Mouse (Mus musculus): ENCODE measurements around the gene Heg1.

Heg1 gene

DNA sequence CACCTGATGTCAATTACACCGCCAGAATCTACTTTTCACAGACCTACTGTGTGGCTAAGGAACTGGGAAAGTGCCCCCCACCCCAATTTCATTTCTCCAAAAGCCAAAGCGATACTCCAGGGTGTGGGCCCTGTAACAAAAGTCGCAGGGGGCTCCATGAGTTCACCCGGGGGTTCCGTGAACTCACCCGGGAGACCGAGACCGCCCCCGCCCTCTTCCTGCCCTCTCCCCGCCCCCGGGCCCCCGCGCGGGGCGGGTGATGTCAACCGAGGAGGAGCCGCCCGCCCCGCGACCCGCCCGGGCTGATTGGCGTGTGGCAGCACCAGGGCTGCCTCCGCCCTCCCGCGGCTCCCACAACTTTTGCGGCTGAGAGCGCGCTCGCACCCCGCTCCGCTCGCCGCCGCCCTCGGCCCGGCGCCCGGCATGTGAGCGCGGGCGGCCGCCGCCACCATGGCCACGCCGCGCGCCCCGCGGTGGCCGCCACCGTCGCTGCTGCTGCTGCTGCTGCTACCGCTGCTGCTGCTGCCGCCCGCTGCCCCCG is at the start of gene Heg1:
Gene Heg1 (plus strand): TSS at position 209 of the 541 bp plus-strand sequence.
- DNase-seq: peak; percentile 89

DNA sequence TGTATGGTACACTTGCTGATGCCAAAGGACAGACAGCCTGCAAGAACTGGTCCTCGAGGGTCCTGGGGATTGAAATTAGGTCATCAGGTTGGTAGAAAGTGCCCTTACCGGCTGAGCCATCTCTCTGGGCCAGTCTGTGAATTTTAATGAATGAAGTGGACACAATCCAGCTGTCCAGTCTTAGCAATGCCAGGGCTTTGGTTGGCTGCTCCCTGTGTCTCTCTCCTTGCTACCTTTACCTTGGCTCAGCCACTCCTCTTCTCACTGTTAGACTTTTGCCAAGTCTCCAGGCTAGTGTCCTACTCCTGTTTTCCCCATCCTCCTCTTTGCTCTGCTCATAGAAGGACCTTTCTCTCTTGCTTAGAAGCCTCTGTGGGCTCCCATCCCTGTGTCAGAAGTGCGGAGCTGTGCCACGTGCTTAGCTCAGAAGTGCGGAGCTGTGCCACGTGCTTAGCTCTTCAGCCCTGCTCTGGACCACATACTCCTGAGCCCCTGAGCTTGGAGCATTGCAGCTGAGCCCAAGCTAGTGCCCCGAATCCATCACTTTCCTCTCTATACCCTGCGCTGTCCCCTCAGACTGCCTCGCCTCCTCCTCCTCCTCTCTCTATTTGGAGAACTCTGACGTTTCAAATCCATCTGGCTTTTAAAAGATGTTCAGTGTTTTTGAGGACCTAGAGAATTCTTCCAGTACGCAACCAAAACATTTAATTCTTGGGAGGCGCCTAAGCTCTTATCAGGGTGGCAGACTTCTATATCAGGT is 48.2 kb upstream of the Heg1 start:
- DNase-seq: no peak

- no peak for DNase-seq
These were observed 42.4 kb upstream of the Heg1 start for GRCm38 (mm10) chr16:33641779-33642178.

- no peak for DNase-seq
These were observed 31.1 kb upstream of the Heg1 start for GRCm38 (mm10) chr16:33653116-33653515.

GRCm38 (mm10) chr16:33655443-33655842 is 28.7 kb upstream of the Heg1 start:
- DNase-seq: no peak

DNA sequence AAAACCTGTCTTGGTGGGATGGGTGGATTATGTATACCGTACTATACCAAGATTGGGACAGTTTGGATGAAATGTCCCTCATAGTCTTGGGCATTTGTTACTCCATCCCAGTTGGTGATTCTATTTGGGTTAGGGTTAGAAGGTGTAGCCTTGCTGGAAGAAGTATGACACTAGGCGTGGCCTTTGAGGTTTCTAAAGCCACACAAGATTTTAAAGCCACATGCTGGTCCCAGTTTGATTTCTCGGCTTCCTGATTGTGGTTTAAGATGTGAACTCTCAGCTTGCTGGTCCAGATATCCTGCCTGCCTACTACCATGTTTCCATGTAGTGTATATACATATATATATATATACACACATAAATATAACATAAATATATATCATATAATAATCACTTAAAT is 27.0 kb upstream of the Heg1 start:
- DNase-seq: no peak

DNA sequence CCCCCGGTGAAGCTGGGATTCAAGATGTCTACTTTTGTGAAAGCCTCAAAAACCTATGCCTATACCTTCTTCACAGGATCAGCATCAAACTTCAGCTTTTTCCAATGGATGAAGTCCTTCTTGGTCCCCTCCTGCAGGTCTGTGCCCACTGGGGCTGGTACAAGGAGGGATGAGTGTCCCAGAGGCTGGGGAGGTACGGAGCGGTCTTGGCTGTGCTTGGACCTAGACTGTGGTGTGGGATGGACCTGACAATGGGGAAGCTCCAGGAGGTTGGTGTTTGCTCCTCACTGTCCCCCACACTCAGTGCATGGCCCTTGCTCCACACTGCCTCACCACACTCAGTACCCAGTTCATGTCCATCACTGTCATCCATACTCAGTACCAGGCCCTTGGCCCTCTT is 26.0 kb upstream of the Heg1 start:
- no peak for DNase-seq

GRCm38 (mm10) chr16:33659521-33659920 is 24.6 kb upstream of the Heg1 start:
- DNase-seq: no peak

GRCm38 (mm10) chr16:33660125-33660524 is 24.0 kb upstream of the Heg1 start:
- DNase-seq: peak; percentile 79

DNA sequence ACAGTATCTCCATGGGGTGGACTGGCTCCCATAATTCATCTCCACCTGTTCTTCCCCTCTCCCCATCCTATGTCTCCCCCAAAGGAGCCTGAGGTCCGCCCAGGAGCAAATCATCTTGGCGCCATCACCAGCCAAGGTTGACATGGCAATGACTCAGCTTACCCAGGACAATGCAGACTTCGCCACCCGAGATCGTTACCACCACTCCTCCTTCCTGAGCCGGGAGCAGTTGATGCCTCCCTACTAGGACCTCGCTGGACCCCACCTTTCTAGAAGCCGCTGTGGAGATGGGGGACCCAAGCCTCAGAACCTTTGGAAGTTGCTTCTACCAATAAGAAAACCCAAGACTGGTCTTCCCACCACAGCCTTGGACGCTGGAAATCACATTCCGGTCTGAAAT is 21.3 kb upstream of the Heg1 start:
- DNase-seq: no peak

- no peak for DNase-seq
These were observed 17.9 kb upstream of the Heg1 start for GRCm38 (mm10) chr16:33666226-33666625.

DNA sequence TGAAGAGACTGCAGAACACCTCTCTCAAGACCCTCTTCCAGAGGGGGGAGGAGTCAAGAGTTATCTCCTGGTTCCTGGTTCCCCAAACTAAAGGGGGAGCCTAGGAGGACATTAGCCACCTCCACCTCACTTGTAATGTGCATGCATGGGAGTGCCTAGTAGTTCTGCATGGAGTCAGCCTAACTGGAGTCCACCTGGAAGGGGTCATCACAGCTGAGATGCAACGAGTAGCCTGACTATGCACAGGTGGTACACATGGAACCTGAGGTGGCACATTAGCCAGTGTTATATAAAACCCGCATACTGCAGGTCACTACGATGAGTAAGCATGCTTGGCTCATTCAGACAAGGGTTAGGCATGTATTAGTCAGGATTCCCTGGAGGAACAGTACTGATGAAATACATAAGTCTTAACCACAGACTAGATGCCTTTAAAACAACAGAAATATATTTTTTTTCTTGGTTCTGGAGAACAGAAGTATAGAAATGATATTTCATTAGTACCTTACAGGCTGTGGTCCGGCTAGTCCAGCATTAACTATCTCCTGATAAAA is 17.1 kb upstream of the Heg1 start:
- no peak for DNase-seq

- no peak for DNase-seq
These were observed 15.7 kb upstream of the Heg1 start for GRCm38 (mm10) chr16:33668448-33668847.

- no peak for DNase-seq
These were observed 15.1 kb upstream of the Heg1 start for GRCm38 (mm10) chr16:33669072-33669471.

DNA sequence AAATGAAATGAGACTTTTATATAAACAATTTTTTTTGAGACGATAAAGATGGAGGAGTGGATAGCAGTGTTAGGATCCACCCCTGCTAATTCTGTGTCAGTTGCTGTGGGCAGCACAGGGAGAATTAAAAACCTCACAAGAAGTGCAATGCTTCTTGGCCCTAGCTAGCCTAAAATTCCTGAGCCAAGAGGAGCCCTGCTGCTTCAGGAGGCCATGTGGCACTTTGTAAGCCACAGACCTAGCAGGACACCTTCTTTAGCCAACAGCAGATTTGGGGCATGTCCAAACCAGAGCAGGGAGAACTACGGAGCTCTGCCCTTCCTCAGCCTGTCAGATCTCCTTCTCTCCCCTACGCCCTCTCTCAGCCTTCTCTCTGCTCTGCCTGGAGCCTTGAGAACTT is 13.8 kb upstream of the Heg1 start:
- no peak for DNase-seq

DNA sequence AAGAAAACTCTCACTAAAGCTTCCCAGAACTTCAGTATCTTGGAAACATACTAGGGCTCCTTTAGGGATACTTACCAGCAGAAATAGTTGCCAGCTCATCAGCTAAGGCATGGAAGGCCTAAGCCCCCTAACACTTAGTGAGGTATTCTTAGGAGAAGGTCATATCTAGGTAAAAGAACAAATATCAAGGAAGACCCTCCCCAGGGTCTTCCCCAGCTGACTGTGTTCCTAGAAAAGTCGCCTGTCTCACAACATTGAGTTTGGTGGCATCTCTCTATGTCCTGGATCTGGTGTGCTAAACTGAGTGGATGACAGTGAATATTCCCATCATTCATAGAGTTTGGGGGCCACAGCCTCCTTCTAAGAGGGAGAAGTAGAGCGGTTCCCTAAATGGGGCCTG is 13.2 kb upstream of the Heg1 start:
- DNase-seq: no peak

- no peak for DNase-seq
These were observed 12.0 kb upstream of the Heg1 start for GRCm38 (mm10) chr16:33672188-33672587.

GRCm38 (mm10) chr16:33672643-33673042 is 11.5 kb upstream of the Heg1 start:
- DNase-seq: no peak

DNA sequence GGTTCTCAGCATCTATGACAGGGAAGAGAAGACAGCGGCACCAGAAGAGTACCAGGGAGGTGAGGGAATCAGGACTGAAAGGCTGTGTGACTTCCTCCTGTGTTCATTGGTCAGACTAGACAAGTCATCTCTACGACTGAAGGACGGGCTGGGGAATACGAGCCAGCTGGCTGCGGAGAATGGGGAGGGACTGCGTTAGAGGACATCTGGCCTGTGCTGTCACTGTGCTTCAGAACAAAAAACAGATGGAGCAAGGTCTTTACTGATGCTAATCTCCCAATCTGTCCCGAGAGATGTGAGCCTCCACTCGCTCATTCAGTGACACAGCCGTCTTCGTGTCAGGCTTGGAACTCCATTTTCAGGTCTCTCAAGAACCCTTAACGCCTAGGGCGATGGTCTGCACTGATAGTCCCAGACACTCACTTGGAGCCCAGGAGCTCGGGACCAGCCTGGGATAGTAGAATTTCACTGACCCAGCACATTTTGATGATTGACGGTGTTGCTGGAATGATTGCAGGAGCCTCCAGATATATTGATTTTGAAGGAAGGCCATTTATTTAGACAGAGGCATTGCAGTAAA is 10.6 kb upstream of the Heg1 start:
- DNase-seq: peak; percentile 64

- no peak for DNase-seq
These were observed 8.9 kb upstream of the Heg1 start for GRCm38 (mm10) chr16:33675151-33675847.

- peak; percentile 68 for DNase-seq
These were observed 8.4 kb upstream of the Heg1 start for GRCm38 (mm10) chr16:33675848-33676184.

DNA sequence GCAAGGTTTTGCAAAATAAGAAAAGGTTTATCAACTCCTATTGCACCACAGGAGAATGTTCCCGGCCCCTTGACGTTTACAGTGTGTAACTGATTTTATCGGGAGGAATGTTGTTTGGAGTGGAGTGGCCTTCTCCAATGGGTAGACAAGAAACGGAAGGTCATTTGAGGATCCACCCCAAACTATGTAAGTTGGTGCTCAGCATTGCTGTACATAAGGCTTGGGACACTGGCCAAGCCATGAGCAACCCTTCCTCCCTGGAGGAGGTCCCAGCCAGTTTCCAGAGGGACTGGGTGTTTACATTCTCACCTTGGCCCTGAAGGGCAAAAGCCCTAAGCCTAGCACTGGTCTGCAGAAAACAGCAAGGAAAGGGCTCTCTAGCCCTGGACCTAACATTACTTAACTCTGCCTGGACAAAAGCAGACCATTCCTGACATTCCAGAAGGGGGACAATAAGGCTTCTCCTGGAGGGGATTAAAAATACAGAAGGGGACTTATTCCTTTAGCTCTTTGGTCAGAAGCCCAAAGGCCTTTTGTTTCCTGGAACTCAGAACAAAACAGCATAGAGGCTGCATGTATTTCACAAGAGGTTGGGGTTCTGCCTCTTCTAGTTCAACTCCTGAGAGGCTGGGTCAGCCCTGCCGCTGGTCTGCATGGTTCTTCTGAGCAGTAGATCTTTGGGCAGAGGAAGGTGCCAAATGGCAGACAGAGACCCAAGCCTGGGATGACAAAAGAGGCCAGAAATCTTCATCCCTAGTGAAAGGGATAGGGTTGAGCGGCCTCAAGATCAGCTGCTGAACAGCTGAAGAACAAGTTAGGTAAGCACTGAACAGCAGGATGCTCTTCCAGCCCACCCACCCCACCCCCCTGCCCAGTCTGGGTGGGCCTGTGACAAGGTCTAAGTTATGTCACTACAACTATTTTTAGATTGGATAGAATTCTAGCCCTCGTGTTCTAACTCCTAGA is 7.5 kb upstream of the Heg1 start:
- DNase-seq: peak; percentile 77

All from kidney, postnatal 14 days (tissue).